Mouse (Mus musculus) stomach, postnatal 0 days (tissue): Measurements from ENCODE around the gene Plekhg3.

Experiments used
- CTCF ChIP-seq: IDR thresholded peaks from 2 replicates; pipeline ENCODE4 v1.5.1; 2016; ENCODE audit warnings: antibody characterized with exemption, low read depth, mild to moderate bottlenecking, moderate library complexity
- EP300 ChIP-seq: optimal IDR thresholded peaks from 2 replicates; pipeline ENCODE3; 2016; ENCODE audit warnings: antibody characterized with exemption

DNA sequence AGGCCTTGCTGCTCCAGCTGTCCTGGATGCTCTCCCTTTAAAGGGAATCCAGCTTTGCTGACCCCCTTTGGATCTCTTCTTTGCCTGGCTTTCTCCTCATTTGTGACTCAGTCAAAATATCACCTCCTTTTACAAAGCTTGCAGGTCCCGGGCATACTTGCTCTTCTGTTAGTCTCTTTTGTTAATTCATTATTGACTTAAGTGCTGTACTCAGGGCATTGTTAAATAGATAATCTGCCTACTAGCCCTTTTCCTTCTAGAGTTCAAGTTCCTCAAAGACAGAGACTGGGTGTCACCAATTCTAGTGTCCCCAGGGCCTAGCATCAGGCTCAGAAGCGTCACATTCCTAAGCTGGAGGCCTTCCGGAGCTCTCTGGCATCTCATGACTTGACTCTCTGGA lies 18.5 kb downstream of the Plekhg3 start:
- TF ChIP-seq CTCF (no peak), EP300 (no peak)
